Mouse (Mus musculus): ENCODE results near the gene Htr1a.

Htr1a gene

GRCm38 (mm10) chr13:105443339-105443738, at the start of gene Htr1a:
Htr1a (plus strand) TSS chr13:105443639.
- DNase-seq, result no peak

- no peak for DNase-seq
Measured at GRCm38 (mm10) chr13:105411535-105412326, 31.7 kb upstream of the Htr1a start.

- DNase-seq, result no peak
Measured at GRCm38 (mm10) chr13:105412327-105412722, 31.1 kb upstream of the Htr1a start.

GRCm38 (mm10) chr13:105433141-105433540, 10.3 kb upstream of the Htr1a start:
- no peak for DNase-seq

GRCm38 (mm10) chr13:105433630-105434029, 9.8 kb upstream of the Htr1a start:
- DNase-seq, result no peak

GRCm38 (mm10) chr13:105442576-105442975, 863 bp upstream of the Htr1a start:
- peak; percentile 47 for DNase-seq

- DNase-seq, result no peak
Measured at GRCm38 (mm10) chr13:105443871-105444237, 415 bp downstream of the Htr1a start.

- DNase-seq, result no peak
Measured at GRCm38 (mm10) chr13:105444238-105444894, 927 bp downstream of the Htr1a start.

GRCm38 (mm10) chr13:105444895-105445281, 1.4 kb downstream of the Htr1a start:
- no peak for DNase-seq

- DNase-seq, result no peak
Measured at GRCm38 (mm10) chr13:105446239-105446638, 2.8 kb downstream of the Htr1a start.

GRCm38 (mm10) chr13:105447695-105448094, 4.3 kb downstream of the Htr1a start:
- DNase-seq, result no peak

GRCm38 (mm10) chr13:105451536-105451935, 8.1 kb downstream of the Htr1a start:
- no peak for DNase-seq

Data from liver (tissue).